Mouse (Mus musculus) liver, postnatal 0 days (tissue): Measurements from ENCODE around the gene Otos.

Experiments
- CTCF ChIP-seq: sonication (generic); IDR thresholded peaks from 2 replicates; pipeline ENCODE4 v1.5.1; 2016; ENCODE audit warnings: antibody characterized with exemption, low read depth
- EP300 ChIP-seq: IDR thresholded peaks from 2 replicates; pipeline ENCODE4 v1.6.1; 2016; ENCODE audit warnings: antibody characterized with exemption, low read depth, mild to moderate bottlenecking

GRCm38 (mm10) chr1:92680668-92681603 lies 32.3 kb upstream of the Otos start:
- no peak for TF ChIP-seq CTCF
- no peak for TF ChIP-seq EP300
